Mouse (Mus musculus): ENCODE measurements at regions not wholly inside any gene's neighbourhood (a gene's known extent, or its start where the extent isn't known, plus 50 kb on each side); places are given as distances from the start of the nearest gene placed in this dataset.
A peak's percentile ranks its signal among the peaks of the same experiment; 100 is the strongest.
"Not testable (repeated sequence)": the region's sequence is repeated elsewhere in the genome, so short reads cannot be mapped to it uniquely, and the experiment has no call there.

DNA sequence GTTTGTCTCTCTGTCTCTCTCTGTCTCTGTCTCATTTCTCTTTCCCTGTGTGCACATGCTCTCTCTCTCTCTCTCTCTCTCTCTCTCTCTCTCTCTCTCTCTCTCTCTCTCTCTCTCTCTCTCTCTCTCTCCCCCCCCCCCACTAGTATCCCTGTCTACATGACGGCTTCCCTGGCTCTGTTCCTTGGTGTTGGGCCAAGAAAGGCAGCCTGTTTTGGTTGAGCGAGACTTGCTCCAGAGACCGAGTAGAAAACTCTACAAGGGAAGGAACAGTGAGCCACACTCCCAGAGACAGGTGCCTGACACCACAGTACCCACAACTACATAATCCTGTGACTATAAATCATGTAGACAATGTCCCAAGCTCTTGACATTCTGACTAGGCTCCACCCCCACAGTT is 260.0 kb upstream of the Cntnap4 start:
- H3K4me3 ChIP-seq (ENCODE audit: insufficient read depth, low read length), result no peak overlapping the region
- no peak for TF ChIP-seq CTCF (IDR thresholded peaks at IDR 0.05; ENCODE audit: low read depth, low read length)
- TF ChIP-seq POLR2A (IDR thresholded peaks at IDR 0.05; ENCODE audit: borderline replicate concordance, low read depth, low read length), result no peak
- H3K27ac ChIP-seq (ENCODE audit: insufficient read depth, low read depth, low read length), result no peak overlapping the region
- H3K4me1 ChIP-seq (ENCODE audit: control insufficient read depth, insufficient read depth, low read length), result no peaks in the 10 kb centered on the region

DNA sequence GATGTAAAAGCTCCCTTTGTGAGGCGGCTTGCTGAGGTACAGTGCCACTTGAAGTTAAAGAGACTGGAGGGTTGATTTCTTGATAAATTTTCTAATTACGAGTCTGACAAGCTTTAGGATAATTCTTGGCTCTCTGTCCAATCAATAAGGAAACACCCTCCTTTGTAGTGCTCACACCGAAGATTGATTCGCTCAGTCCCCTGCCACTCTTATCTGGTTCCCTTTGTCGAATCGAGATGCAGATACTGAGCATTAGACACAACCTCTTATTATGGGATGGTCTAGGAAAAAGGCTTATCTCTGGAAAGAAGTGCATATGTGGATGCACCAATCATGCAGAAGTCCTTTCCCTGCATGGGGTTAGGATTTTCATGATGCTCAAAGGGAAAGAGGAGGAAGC is 261.5 kb upstream of the Cntnap4 start:
- TF ChIP-seq CTCF (IDR thresholded peaks at IDR 0.05; ENCODE audit: low read depth, low read length), result no peak
- TF ChIP-seq POLR2A (IDR thresholded peaks at IDR 0.05; ENCODE audit: borderline replicate concordance, low read depth, low read length), result no peak
- H3K4me1 ChIP-seq (ENCODE audit: control insufficient read depth, insufficient read depth, low read length), result no peaks in the 10 kb centered on the region

DNA sequence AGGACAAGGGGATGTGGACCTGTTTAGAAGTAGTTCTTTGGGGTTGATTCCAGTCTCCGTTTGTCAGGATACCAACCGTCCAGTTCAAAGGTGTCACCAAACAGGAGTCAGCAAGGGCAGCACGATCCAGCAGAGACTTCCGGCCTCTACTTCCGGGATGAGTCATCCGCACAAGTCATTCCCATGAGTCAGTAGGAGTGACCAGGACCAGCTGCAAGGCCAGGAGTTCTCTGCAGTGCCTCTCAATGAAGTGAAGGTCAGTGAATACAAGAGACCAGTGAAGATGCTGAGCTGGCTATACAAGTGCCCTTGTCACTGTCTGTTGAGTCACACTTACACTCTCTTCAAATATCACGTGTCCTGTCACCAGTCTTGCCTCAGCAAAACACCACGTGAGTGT is 272.8 kb upstream of the Cntnap4 start:
- H3K4me1 ChIP-seq (ENCODE audit: control insufficient read depth, insufficient read depth, low read length), result no peaks in the 10 kb centered on the region; the same call in 1 of the 2 replicates
- no peak for TF ChIP-seq POLR2A (IDR thresholded peaks at IDR 0.05; ENCODE audit: borderline replicate concordance, low read depth, low read length)
- no peak for TF ChIP-seq CTCF (IDR thresholded peaks at IDR 0.05; ENCODE audit: low read depth, low read length)

More for the DNA sequence above, 261.5 kb upstream of the Cntnap4 start:
- Histone ChIP-seq H3K27ac (ENCODE audit: insufficient read depth, low read depth, low read length) (no peak overlapping the region), H3K4me3 (ENCODE audit: insufficient read depth, low read length) (no peak overlapping the region)

DNA sequence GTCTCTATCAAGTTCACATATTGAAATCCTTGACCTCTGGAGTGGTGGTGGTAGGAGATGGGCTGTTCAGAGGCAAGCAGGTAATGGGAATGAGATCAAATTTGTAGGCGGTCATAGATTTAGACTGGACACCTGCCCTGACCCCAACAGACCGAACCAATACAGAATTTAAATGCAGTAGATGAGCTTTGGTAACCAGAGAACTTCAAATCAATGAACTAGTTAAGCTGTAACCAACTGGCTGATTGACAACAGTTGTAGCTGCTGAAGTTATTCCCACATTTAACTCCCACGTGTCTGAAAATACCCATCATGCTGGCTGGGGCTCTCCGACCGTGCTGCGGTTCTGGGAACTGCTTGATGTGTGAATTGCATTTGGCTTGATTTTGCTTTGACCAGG is 268.5 kb upstream of the Gm6793 start:
- no peak overlapping the region for H3K4me3 ChIP-seq (ENCODE audit: insufficient read depth, low read length)
- H3K4me1 ChIP-seq (ENCODE audit: control insufficient read depth, insufficient read depth, low read length), result no peaks in the 10 kb centered on the region
- no peak for TF ChIP-seq POLR2A (IDR thresholded peaks at IDR 0.05; ENCODE audit: borderline replicate concordance, low read depth, low read length)
- TF ChIP-seq CTCF (IDR thresholded peaks at IDR 0.05; ENCODE audit: low read depth, low read length), result no peak
- no peak overlapping the region for H3K27ac ChIP-seq (ENCODE audit: insufficient read depth, low read depth, low read length)

More for the DNA sequence above, 272.8 kb upstream of the Cntnap4 start:
- no peak overlapping the region for H3K4me3 ChIP-seq (ENCODE audit: insufficient read depth, low read length)
- H3K27ac ChIP-seq (ENCODE audit: insufficient read depth, low read depth, low read length), result peak overlapping the region; percentile 23; the same call in 1 of the 2 replicates

- TF ChIP-seq POLR2A (IDR thresholded peaks at IDR 0.05; ENCODE audit: borderline replicate concordance, low read depth, low read length) (no peak), CTCF (IDR thresholded peaks at IDR 0.05; ENCODE audit: low read depth, low read length) (no peak)
- Histone ChIP-seq H3K4me3 (ENCODE audit: insufficient read depth, low read length) (no peak overlapping the region), H3K27ac (ENCODE audit: insufficient read depth, low read depth, low read length) (no peak overlapping the region), H3K4me1 (ENCODE audit: control insufficient read depth, insufficient read depth, low read length) (no peaks in the 10 kb centered on the region)
Measured at GRCm38 (mm10) chr8:112269598-112269997, 254.8 kb upstream of the Gm6793 start.

DNA sequence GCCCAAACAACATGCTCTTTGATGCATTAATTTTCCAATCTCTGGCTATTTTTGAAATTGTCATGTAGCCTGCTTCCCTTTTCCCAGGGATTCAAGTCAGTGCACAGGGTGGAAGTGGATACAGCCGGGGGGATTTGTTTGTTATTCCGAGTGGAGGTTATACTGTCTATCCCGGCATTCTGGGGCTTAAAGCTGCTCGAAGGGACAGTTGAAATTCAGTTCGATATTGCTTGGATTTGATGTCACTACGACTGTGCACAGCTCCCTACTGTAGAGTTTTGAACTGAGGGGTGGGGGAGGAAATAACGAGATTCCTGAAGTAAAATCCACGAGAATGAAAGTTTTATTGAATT is 254.4 kb upstream of the Gm6793 start:
- Histone ChIP-seq H3K27ac (ENCODE audit: insufficient read depth, low read depth, low read length) (no peak overlapping the region), H3K4me3 (ENCODE audit: insufficient read depth, low read length) (no peak overlapping the region), H3K4me1 (ENCODE audit: control insufficient read depth, insufficient read depth, low read length) (no peaks in the 10 kb centered on the region)
- TF ChIP-seq POLR2A (IDR thresholded peaks at IDR 0.05; ENCODE audit: borderline replicate concordance, low read depth, low read length) (no peak), CTCF (IDR thresholded peaks at IDR 0.05; ENCODE audit: low read depth, low read length) (no peak)

DNA sequence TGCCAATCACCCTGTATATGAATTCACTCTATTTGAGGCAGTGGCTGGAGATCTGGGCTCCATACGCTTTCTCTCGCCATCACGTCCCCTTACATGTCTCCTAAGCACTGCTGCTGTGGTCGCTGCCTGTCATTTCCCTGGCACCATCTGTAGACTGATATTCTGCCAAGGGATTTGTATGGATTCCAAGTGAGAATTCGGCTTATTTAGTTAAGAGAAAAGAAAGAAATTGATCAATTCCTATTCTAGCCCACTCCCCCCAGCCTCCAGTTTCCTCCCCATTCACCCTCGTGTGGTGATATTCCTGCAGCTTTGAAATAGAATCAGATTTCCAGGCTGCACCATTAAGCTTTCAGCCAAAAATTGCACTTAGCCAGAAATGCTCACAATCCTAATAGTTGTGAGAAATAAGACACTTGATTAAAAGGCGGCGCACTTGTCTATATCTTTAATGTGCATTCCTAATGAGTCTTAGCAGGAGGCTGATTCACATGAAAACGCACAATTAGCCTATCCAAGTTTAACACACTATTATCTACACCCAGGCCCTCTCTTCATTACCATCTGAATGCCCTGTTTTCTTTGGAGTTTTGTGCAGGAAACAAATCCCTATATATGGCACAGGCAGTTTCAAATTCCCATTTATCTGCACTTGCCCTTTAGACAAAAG is 253.8 kb upstream of the Gm6793 start:
- TF ChIP-seq POLR2A (IDR thresholded peaks at IDR 0.05; ENCODE audit: borderline replicate concordance, low read depth, low read length) (no peak), CTCF (IDR thresholded peaks at IDR 0.05; ENCODE audit: low read depth, low read length) (no peak)
- no peak overlapping the region for H3K4me3 ChIP-seq (ENCODE audit: insufficient read depth, low read length)
- no peak overlapping the region for H3K27ac ChIP-seq (ENCODE audit: insufficient read depth, low read depth, low read length)
- no peaks in the 10 kb centered on the region for H3K4me1 ChIP-seq (ENCODE audit: control insufficient read depth, insufficient read depth, low read length)

DNA sequence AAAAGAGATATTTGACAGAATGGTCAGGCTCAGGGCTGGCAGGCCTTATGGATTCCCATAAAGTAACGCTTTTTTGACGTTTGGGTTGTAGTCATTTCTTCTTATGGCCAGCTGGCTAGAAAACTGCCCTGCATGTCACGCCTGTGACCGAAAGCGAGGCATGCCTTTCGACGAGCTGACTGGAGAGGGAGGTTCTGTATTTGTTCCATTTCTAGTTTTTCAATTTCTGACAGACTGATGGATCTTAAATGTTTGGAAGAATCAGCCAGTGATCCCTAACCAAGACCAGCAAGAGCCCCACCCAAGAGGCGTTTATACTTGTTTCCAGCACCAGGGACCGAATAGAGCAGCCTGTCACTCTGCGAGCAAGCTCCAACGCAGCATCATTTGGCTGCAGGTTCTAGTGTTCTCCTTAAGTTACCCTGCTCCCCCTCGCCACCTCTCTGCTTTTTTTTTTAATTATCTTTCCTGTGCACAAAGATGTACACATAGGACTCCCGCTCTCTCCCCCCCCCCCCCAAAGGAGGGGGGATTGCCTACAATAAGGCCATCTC is 243.2 kb upstream of the Gm6793 start:
- Histone ChIP-seq H3K4me1 (ENCODE audit: control insufficient read depth, insufficient read depth, low read length) (no peaks in the 10 kb centered on the region), H3K27ac (ENCODE audit: insufficient read depth, low read depth, low read length) (no peak overlapping the region), H3K4me3 (ENCODE audit: insufficient read depth, low read length) (no peak overlapping the region)
- TF ChIP-seq POLR2A (IDR thresholded peaks at IDR 0.05; ENCODE audit: borderline replicate concordance, low read depth, low read length), result no peak
- TF ChIP-seq CTCF (IDR thresholded peaks at IDR 0.05; ENCODE audit: low read depth, low read length), result no peak

DNA sequence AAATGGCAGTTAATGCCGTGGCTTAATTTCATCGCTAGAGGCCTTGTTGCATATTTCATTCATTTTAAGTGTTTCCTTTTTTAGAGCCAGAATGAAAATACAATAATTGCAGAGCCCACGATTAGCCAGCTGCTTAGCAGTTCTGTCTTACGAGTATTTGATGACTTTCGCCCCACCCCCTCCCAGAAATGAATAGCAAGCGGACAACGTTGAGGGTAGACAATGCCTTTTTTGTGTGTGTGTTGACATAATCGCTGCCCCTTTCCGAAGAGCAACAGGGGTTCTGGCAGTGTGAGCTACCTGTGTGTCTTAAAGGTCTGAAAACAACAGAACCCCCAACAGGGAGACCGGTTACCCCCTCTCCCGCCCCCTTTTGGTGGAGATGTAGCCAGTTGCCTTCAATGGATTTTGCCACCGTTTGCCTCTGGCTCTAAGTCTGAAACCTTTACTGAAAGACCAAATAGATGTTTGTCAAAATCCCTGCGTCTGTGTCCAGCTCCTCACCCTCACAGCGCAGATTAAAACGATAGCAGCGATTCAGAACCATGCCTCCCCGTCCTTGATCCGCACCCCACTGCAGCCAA is 242.6 kb upstream of the Gm6793 start:
- Histone ChIP-seq H3K4me3 (ENCODE audit: insufficient read depth, low read length) (no peak overlapping the region), H3K4me1 (ENCODE audit: control insufficient read depth, insufficient read depth, low read length) (no peaks in the 10 kb centered on the region), H3K27ac (ENCODE audit: insufficient read depth, low read depth, low read length) (no peak overlapping the region)
- TF ChIP-seq CTCF (IDR thresholded peaks at IDR 0.05; ENCODE audit: low read depth, low read length) (no peak), POLR2A (IDR thresholded peaks at IDR 0.05; ENCODE audit: borderline replicate concordance, low read depth, low read length) (no peak)

- not testable (repeated sequence) for H3K4me1 ChIP-seq (ENCODE audit: control insufficient read depth, insufficient read depth, low read length); H3K4me3 ChIP-seq (ENCODE audit: insufficient read depth, low read length); H3K27ac ChIP-seq (ENCODE audit: insufficient read depth, low read depth, low read length)
Measured at GRCm38 (mm10) chr8:112246629-112247028, 231.8 kb upstream of the Gm6793 start.

All from bone marrow macrophage, adult 2 months (primary cell).